14 mouse cellular contexts compared by ENCODE assay signal in genomic region chr2:97232966-97233365, GRCm38 (mm10).
A peak's percentile ranks its signal among the peaks of the same experiment; 100 is the strongest.
DNase-seq lines count a peak whose midpoint lies in the region; ATAC-seq and TF ChIP-seq lines count a peak whose summit lies in the region.
"Had no signal": no experiment of that assay in that cellular context is flagged by ENCODE, and none has a peak within 500 bp of the region (broad histone marks: within the 10 kb centered on the region; RNA-seq: fewer than 3 reads in every experiment).

No protein-coding gene starts in this region.

- H3K27me3 ChIP-seq in liver, postnatal 0 days (ENCODE audit: insufficient read depth, low read length) = no peaks in the 10 kb centered on the region
- H3K27me3 ChIP-seq in hindbrain, embryonic 11.5 days (ENCODE audit: control insufficient read depth, insufficient read depth, low read length) = no peaks in the 10 kb centered on the region
- H3K27me3 ChIP-seq: CH12.LX; midbrain, embryonic 15.5 days had no signal

- 76% methylated on average over 3 of the region's 3 CpGs for WGBS in liver, postnatal 0 days (ENCODE audit: insufficient replicate concordance)
- 92% methylated on average over 3 of the region's 3 CpGs for WGBS in hindbrain, embryonic 11.5 days

- no peaks in the 10 kb centered on the region for H3K4me1 ChIP-seq in liver, postnatal 0 days (ENCODE audit: insufficient read depth)
- H3K4me1 ChIP-seq in hindbrain, embryonic 11.5 days (replicated peaks; ENCODE audit: control insufficient read depth, insufficient read depth, low read length) = no peaks in the 10 kb centered on the region
- H3K4me1 ChIP-seq: embryonic facial prominence, embryonic 10.5 days; midbrain, embryonic 15.5 days had no signal

- H3K9me3 ChIP-seq in liver, postnatal 0 days (ENCODE audit: low read length) = no peaks in the 10 kb centered on the region
- H3K9me3 ChIP-seq in hindbrain, embryonic 11.5 days (ENCODE audit: control insufficient read depth, low read length) = no peaks in the 10 kb centered on the region
- H3K9me3 ChIP-seq: embryonic facial prominence, embryonic 10.5 days; midbrain, embryonic 15.5 days had no signal

- no peak overlapping the region for H3K27ac ChIP-seq in liver, postnatal 0 days (ENCODE audit: low read depth)
- no peak overlapping the region for H3K27ac ChIP-seq in hindbrain, embryonic 11.5 days (ENCODE audit: low read depth, low read length)
- H3K27ac ChIP-seq: embryonic facial prominence, embryonic 10.5 days; liver, embryonic 14.5 days; midbrain, embryonic 15.5 days had no signal

- no peak overlapping the region for H3K4me2 ChIP-seq in liver, postnatal 0 days (ENCODE audit: low read depth, low read length)
- no peak overlapping the region for H3K4me2 ChIP-seq in hindbrain, embryonic 11.5 days (replicated peaks; ENCODE audit: low read depth, low read length)
- H3K4me2 ChIP-seq: midbrain, embryonic 15.5 days had no signal

- no peak for TF ChIP-seq EP300 in liver, postnatal 0 days (IDR thresholded peaks at IDR 0.05; ENCODE audit: low read depth)

- ATAC-seq in frontal cortex, adult (ENCODE audit: low TSS enrichment) = peak; percentile 99
- ATAC-seq in liver, postnatal 0 days = no peak
- ATAC-seq in monocyte, adult 5-6 weeks (replicated peaks; ENCODE audit: insufficient number of reproducible peaks, low FRiP score, low TSS enrichment, poor library complexity, severe bottlenecking) = no peak
- no peak for ATAC-seq in hindbrain, embryonic 11.5 days (ENCODE audit: low FRiP score)
- ATAC-seq: midbrain, embryonic 15.5 days had no signal

- TF ChIP-seq CTCF in liver, postnatal 0 days (IDR thresholded peaks at IDR 0.05; ENCODE audit: low read depth) = no peak

- DNase-seq in frontal cortex, postnatal 25 days (ENCODE audit: low spot score in 2 of 2) = no peak
- peak; percentile 47 for DNase-seq in adipocyte (ENCODE audit: low spot score)
- DNase-seq in cerebellum, postnatal 10 days = peak; percentile 79 to 81
- DNase-seq in heart, postnatal 4 days = peak; percentile 53
- DNase-seq in liver, postnatal 0 days = no peak
- no peak for DNase-seq in hindbrain, embryonic 11.5 days (ENCODE audit: low spot score)
- DNase-seq: kidney, postnatal 10 days; thymus, adult 2 months had no signal

- no peak overlapping the region for H3K4me3 ChIP-seq in liver, postnatal 0 days (ENCODE audit: low read depth, low read length)
- no peak overlapping the region for H3K4me3 ChIP-seq in hindbrain, embryonic 11.5 days (ENCODE audit: low read depth, low read length)
- H3K4me3 ChIP-seq: embryonic facial prominence, embryonic 10.5 days; midbrain, embryonic 15.5 days had no signal

- H3K9ac ChIP-seq in liver, postnatal 0 days (replicated peaks) = no peak overlapping the region
- H3K9ac ChIP-seq in hindbrain, embryonic 11.5 days (ENCODE audit: low read depth, low read length) = no peak overlapping the region
- H3K9ac ChIP-seq: liver, embryonic 14.5 days; midbrain, embryonic 15.5 days had no signal

- no peaks in the 10 kb centered on the region for H3K36me3 ChIP-seq in liver, postnatal 0 days (replicated peaks; ENCODE audit: insufficient read depth, low read length)
- H3K36me3 ChIP-seq in hindbrain, embryonic 11.5 days (ENCODE audit: control insufficient read depth, insufficient read depth, low read length) = no peaks in the 10 kb centered on the region
- H3K36me3 ChIP-seq: embryonic facial prominence, embryonic 10.5 days; midbrain, embryonic 15.5 days had no signal

Comparison
In these comparisons a context has a peak if more than half of its experiments do, and no peak if none do; other contexts are left out.
1. DNase-seq: peak in adipocyte (single experiment), cerebellum, postnatal 10 days (2 of 2) and heart, postnatal 4 days (single experiment); none in frontal cortex, postnatal 25 days (0 of 2), liver, postnatal 0 days (single experiment) and hindbrain, embryonic 11.5 days (single experiment).